Mouse (Mus musculus): Measurements from ENCODE around the gene Il17d. TPM values are rescaled to one million over a fixed set of nuclear protein-coding genes. Genes with fewer than 3 reads are reported as not detected.

Gene Il17d
- total RNA-seq, 2 experiments from 2014 or later, result 8.4 to 8.8 TPM

DNA sequence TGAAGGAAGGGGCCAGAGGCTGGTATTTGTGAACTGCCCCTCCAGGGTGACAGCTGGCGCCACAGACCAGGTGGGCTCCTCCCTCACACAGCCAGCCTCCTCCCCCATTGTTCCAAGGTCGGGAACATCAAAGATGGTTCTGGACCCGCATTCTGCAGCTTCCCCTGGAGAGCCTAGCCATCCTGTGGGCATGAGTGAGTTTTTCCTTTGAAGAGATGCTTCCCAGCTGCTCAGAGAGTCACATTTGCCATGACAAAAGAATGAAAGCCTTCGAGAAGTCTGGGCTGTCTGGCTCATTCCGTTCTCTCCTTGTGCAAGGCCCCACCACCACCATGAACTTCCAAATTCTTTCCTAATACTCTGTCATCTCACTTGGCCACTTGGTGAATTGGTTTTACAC is 9.8 kb downstream of the Il17d start:
- peak; percentile 39 for DNase-seq
- intact Hi-C loops (cut with DNase I), result loop anchor here (5.0 kb wide), 1 partner anchor 38 kb away; the partner anchor contains the start of gene Eef1akmt1

- peak; percentile 83 to 85 for DNase-seq
- intact Hi-C loops (cut with DNase I), result loop anchor here (1.0 to 5.0 kb wide), 2 partner anchors 37 to 84 kb away; partner anchors contain the start of gene Eef1akmt1
Measured at GRCm38 (mm10) chr14:57534961-57535360, 10.4 kb downstream of the Il17d start.

GRCm38 (mm10) chr14:57535646-57536045 is 11.1 kb downstream of the Il17d start:
- DNase-seq, result peak; percentile 76
- intact Hi-C loops (cut with DNase I), result loop anchor here (1.0 kb wide), 1 partner anchor 84 kb away; no protein-coding TSS in a partner anchor

GRCm38 (mm10) chr14:57536820-57537219 is 12.2 kb downstream of the Il17d start:
- DNase-seq, result no peak
- intact Hi-C loops (cut with DNase I), result no loop called here

- intact Hi-C loops (cut with DNase I), result no loop called here
- DNase-seq, result peak; percentile 53 to 63
Measured at GRCm38 (mm10) chr14:57537261-57538015, 12.9 kb downstream of the Il17d start.

DNA sequence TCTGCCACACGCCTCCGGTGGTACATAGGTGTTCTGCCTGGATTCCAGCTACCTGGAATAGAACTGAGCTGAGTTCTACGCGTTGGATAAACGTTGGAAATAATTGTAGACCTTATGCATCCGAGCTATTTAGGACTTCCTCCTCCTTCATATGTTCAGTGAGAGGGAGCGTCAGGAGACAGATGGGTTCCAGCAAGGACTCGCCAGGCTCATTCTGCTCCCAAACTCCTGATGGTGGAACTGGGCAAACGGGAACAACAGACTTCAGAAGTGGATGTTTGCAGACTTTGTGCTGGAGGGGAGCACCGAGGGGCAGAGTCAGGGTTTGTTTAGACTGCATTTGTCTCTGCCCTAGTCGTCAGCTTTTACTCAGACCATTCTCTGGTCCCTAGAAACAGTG is 16.1 kb downstream of the Il17d start:
- intact Hi-C loops (cut with DNase I), result no loop called here
- DNase-seq, result no peak

DNA sequence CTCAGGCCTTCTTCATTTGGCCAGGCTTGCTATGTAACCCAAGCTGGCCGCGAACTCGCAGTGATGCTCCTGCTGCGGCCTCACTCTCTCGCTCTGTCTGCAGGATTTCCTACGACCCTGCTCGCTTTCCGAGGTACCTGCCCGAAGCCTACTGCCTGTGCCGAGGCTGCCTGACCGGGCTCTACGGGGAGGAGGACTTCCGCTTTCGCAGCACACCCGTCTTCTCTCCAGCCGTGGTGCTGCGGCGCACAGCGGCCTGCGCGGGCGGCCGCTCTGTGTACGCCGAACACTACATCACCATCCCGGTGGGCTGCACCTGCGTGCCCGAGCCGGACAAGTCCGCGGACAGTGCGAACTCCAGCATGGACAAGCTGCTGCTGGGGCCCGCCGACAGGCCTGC is 17.7 kb downstream of the Il17d start:
- intact Hi-C loops (cut with DNase I), result no loop called here
- DNase-seq, result no peak

GRCm38 (mm10) chr14:57543420-57544039 is 19.0 kb downstream of the Il17d start:
- intact Hi-C loops (cut with DNase I), result no loop called here
- no peak for DNase-seq

DNA sequence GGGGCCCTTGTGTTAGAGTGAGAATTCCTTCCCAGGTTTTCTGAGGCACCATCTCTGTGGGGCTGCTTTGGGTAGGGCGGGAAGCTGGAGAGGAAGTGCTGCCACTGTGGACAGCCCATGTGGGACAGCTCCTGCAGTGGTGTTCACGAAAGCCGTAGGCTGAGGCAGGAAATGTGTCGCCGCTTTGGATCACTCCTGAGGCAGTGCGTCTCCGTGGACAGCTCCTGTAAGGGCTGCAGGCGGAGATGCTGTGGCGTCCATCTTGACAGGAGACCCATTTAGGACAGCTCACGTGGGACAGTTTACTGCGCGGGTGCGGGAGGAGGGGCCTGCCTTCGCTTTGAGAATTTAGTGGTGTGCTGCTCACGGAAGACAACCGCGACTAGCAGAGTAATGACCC is 20.9 kb downstream of the Il17d start:
- intact Hi-C loops (cut with DNase I), result no loop called here
- DNase-seq, result no peak

GRCm38 (mm10) chr14:57546131-57546530 is 21.6 kb downstream of the Il17d start:
- DNase-seq, result no peak
- intact Hi-C loops (cut with DNase I), result no loop called here

- no peak for DNase-seq
- intact Hi-C loops (cut with DNase I), result no loop called here
Measured at GRCm38 (mm10) chr14:57546557-57547021, 22.0 kb downstream of the Il17d start.

GRCm38 (mm10) chr14:57547062-57547461 is 22.5 kb downstream of the Il17d start:
- intact Hi-C loops (cut with DNase I), result no loop called here
- no peak for DNase-seq

- DNase-seq, result no peak
- intact Hi-C loops (cut with DNase I), result no loop called here
Measured at GRCm38 (mm10) chr14:57552945-57553344, 28.4 kb downstream of the Il17d start.

DNA sequence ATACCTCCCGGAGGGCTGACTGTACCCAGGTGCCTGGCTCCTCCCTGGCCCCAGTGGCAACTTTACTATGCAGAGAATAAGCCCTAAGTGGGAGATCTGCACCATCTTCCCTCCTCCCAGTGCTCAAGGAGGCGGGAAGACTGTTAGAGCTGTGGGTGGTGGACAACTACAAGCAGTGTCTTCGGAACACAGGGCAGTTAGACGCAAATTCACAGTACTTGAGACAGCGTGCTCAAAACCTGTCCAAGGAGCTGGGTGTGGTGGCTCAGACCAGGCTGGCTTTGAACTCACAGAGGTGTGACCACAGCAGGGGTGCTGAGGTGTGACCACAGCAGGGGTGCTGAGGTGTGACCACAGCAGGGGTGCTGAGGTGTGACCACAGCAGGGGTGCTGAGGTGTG is 29.9 kb downstream of the Il17d start:
- intact Hi-C loops (cut with DNase I), result no loop called here
- no peak for DNase-seq

- DNase-seq, result no peak
- intact Hi-C loops (cut with DNase I), result no loop called here
Measured at GRCm38 (mm10) chr14:57555471-57556070, 31.0 kb downstream of the Il17d start.

- intact Hi-C loops (cut with DNase I), result no loop called here
- no peak for DNase-seq
Measured at GRCm38 (mm10) chr14:57556922-57557321, 32.3 kb downstream of the Il17d start.

DNA sequence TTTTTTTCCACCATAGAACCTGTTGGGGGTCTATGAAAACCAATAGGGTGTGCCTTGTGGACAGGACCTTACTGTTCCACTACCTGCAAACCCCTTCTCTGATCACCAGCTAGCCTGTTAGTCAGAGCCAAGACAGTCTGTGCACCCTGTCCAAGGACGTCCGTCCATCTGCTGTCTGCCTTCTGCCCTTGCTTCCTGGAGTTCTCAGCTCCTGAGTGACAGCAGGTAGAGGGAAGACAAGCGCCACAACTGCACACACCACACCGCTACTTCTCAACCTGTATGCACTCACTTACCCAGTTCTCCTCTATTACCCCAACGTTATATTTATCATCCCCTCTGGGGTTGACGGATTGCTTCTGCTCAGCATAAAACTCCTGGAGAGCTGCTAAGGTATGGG is 41.0 kb downstream of the Il17d start:
- intact Hi-C loops (cut with DNase I), result no loop called here
- DNase-seq, result no peak

DNA sequence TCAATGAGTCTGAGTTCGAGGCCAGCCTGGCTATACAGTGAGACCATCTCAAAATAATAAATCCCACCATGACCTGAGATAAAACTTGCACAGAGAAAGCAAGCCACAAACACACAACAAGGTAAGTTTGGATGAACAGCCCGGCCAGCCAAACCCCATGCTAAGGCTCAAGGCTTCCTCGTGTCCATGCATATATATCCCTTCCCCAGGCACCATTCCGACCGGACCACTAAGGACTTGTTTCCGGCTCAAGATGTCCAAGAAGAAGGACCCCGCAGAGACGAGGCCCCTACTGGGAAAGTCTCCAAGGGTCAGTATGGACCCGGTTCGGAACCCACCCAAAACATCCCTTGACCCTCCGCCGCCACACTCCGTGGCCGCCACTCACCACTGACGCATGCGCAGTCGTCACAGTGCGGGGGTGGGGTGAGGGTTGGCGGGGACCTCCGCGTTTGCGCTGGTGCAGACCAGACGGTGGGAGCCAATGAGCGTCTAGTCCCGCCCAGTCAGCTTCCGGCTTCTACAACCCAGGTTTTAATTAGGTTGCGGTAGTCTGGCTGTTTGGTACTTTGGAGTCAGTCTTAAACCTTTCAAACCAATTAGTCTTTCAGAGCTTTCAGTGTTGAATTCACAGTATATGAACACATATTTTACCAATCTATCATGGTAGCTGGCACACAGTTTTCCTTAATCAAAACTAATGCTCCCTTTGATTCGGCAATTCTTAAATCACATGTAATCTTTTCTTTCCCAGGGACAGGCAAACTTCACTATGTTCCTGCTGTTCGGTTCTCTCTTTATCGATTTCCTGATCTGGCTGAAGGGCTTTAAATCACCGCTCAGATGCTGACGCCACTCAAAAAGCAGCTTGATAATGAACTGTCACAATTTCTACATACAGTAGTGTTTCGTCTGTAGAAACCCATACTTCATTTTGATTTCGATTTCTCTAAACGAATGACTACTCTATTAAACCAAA is 46.9 kb downstream of the Il17d start, which contains the start of gene Eef1akmt1:
Gene Eef1akmt1 (minus strand): TSS at position 458 of the 979 bp plus-strand sequence.
- intact Hi-C loops (cut with DNase I), result loop anchor here (2.0 to 5.0 kb wide), 2 partner anchors 39 to 149 kb away; no protein-coding TSS in a partner anchor

GRCm38 (mm10) chr14:57574792-57575587 is 50.4 kb downstream of the Il17d start:
- intact Hi-C loops (cut with DNase I), result loop anchor here (5.0 kb wide), 1 partner anchor 43 kb away; no protein-coding TSS in a partner anchor
- no peak for DNase-seq

More for the DNA sequence above, 46.9 kb downstream of the Il17d start, which contains the start of gene Eef1akmt1:
- peak; percentile 98 for DNase-seq
